In genomic region chr9:35123804-35124677, GRCm38 (mm10) we compare ENCODE assay signal across 11 mouse cellular contexts. TPM values are rescaled to one million over a fixed set of nuclear protein-coding genes. Genes with fewer than 3 reads are reported as not detected.
A peak's percentile ranks its signal among the peaks of the same experiment; 100 is the strongest.
DNase-seq lines count a peak whose midpoint lies in the region; ATAC-seq and TF ChIP-seq lines count a peak whose summit lies in the region.
"Had no signal": no experiment of that assay in that cellular context is flagged by ENCODE, and none has a peak within 500 bp of the region (broad histone marks: within the 10 kb centered on the region; RNA-seq: fewer than 3 reads in every experiment).

No protein-coding gene starts in this region.

- H3K27ac ChIP-seq in testis, adult 2 months (ENCODE audit: control insufficient read depth, insufficient read depth, low read depth, low read length) = peak overlapping the region; percentile 54; the same call in 1 of the 2 replicates
- peak overlapping the region; percentile 60; the same call in 1 of the 2 replicates for H3K27ac ChIP-seq in heart, embryonic 15.5 days
- H3K27ac ChIP-seq: limb, embryonic 15.5 days had no signal

- no peak for TF ChIP-seq CTCF in testis, adult 2 months (IDR thresholded peaks at IDR 0.05; ENCODE audit: control insufficient read depth, insufficient read depth, insufficient replicate concordance, low read depth, low read length)

- intact Hi-C loops in left cerebral cortex, postnatal 25 days (cut with DNase I) = no loop called here

- no peaks in the 10 kb centered on the region for H3K27me3 ChIP-seq in testis, adult 2 months (ENCODE audit: control insufficient read depth, insufficient read depth, low read length)
- no peaks in the 10 kb centered on the region for H3K27me3 ChIP-seq in heart, embryonic 15.5 days
- H3K27me3 ChIP-seq: limb, embryonic 15.5 days had no signal

- TF ChIP-seq POLR2A in testis, adult 2 months (IDR thresholded peaks at IDR 0.05; ENCODE audit: control insufficient read depth, low read depth, low read length) = no peak

- no peaks in the 10 kb centered on the region; the same call in 1 of the 2 replicates for H3K4me1 ChIP-seq in testis, adult 2 months (ENCODE audit: control insufficient read depth, insufficient read depth, low read length)
- H3K4me1 ChIP-seq in heart, embryonic 15.5 days (replicated peaks) = peaks cover 23% of the 10 kb centered on the region

- no peak for DNase-seq in testis, postnatal 10 days (ENCODE audit: low spot score)
- DNase-seq in lung, postnatal 4 days = peak; percentile 60 to 69
- DNase-seq in urinary bladder, postnatal 4 days (ENCODE audit: low spot score in 2 of 2) = no peak
- no peak for DNase-seq in layer of hippocampus, postnatal 10 days (ENCODE audit: low spot score in 2 of 2)
- no peak for DNase-seq in left cerebral cortex, postnatal 25 days (ENCODE audit: low spot score in 2 of 2)
- no peak for DNase-seq in layer of hippocampus, adult 8-10 months (ENCODE audit: low spot score in 2 of 2)
- DNase-seq: adrenal gland, postnatal 25 days; gastrocnemius, postnatal 36 days had no signal

- WGBS in heart, embryonic 15.5 days = 56% methylated on average over 11 of the region's 11 CpGs

- no peaks in the 10 kb centered on the region for H3K9me3 ChIP-seq in heart, embryonic 15.5 days (replicated peaks)
- H3K9me3 ChIP-seq: limb, embryonic 15.5 days had no signal

- no peak overlapping the region for H3K9ac ChIP-seq in heart, embryonic 15.5 days
- H3K9ac ChIP-seq: limb, embryonic 15.5 days had no signal

- no peak overlapping the region for H3K4me3 ChIP-seq in testis, adult 2 months (ENCODE audit: control insufficient read depth, low read depth, low read length)
- no peak overlapping the region for H3K4me3 ChIP-seq in heart, embryonic 15.5 days
- H3K4me3 ChIP-seq: limb, embryonic 15.5 days had no signal

- H3K4me2 ChIP-seq in heart, embryonic 15.5 days = no peak overlapping the region
- H3K4me2 ChIP-seq: limb, embryonic 15.5 days had no signal

- H3K36me3 ChIP-seq in testis, adult 2 months (ENCODE audit: control insufficient read depth, insufficient read depth, low read length) = no peaks in the 10 kb centered on the region
- H3K36me3 ChIP-seq in heart, embryonic 15.5 days = peaks cover 14% of the 10 kb centered on the region; the same call in 1 of the 2 replicates

- ATAC-seq in heart, embryonic 15.5 days (replicated peaks; ENCODE audit: insufficient number of reproducible peaks, insufficient read depth, low FRiP score, low read depth) = no peak; the same call in 1 of the 2 replicates

RNA-seq across cellular contexts. Expression of gene St3gal4, which starts 5.0 kb away (rescaled TPM):
- polyA plus RNA-seq in testis, adult 2 months (2012; rRNA removed) = 5.6 and 6.7 TPM in 2 replicates
- 22.3 and 23.0 TPM in 2 replicates for polyA plus RNA-seq in heart, embryonic 15.5 days (2015; fragmentation: Nextera tagmentation; extraction: Ambion mirVana)
- 10 to 100 TPM; 18.8 to 22.1 TPM for total RNA-seq in layer of hippocampus, postnatal 10 days (2021)
- total RNA-seq in left cerebral cortex, postnatal 25 days (2021) = 10 to 100 TPM; 22.7 to 31.3 TPM
- total RNA-seq in layer of hippocampus, adult 8-10 months (2022) = 10 to 100 TPM; 23.3 to 29.6 (median 26.6) TPM

RNA-seq across cellular contexts. Expression of gene Dcps, which starts 51.8 kb away (rescaled TPM):
- 16.7 and 17.0 TPM in 2 replicates for polyA plus RNA-seq in testis, adult 2 months (2012; rRNA removed)
- polyA plus RNA-seq in heart, embryonic 15.5 days (2015; fragmentation: Nextera tagmentation; extraction: Ambion mirVana) = 54.6 and 63.0 TPM in 2 replicates
- total RNA-seq in layer of hippocampus, postnatal 10 days (2021) = 10 to 100 TPM; 15.3 to 19.7 TPM
- 10 to 100 TPM; 17.0 to 17.9 TPM for total RNA-seq in left cerebral cortex, postnatal 25 days (2021)
- total RNA-seq in layer of hippocampus, adult 8-10 months (2022) = 10 to 100 TPM; 17.7 to 20.0 (median 18.2) TPM

Comparison
In these comparisons a context has a peak if more than half of its experiments do, and no peak if none do; other contexts are left out.
1. DNase-seq: peak in lung, postnatal 4 days (2 of 2); none in testis, postnatal 10 days (single experiment), urinary bladder, postnatal 4 days (0 of 2), layer of hippocampus, postnatal 10 days (0 of 2), left cerebral cortex, postnatal 25 days (0 of 2) and layer of hippocampus, adult 8-10 months (0 of 2).